Mouse (Mus musculus) heart, postnatal 0 days (tissue): ENCODE measurements around the gene Cep135.

Experiments used
- CTCF ChIP-seq: IDR thresholded peaks from 2 replicates; pipeline ENCODE4 v1.5.1; 2016; ENCODE audit warnings: antibody characterized with exemption, control low read depth, low read depth
- EP300 ChIP-seq: IDR thresholded peaks from 2 replicates; pipeline ENCODE4 v1.6.1; 2016; ENCODE audit warnings: antibody characterized with exemption, low read depth

DNA sequence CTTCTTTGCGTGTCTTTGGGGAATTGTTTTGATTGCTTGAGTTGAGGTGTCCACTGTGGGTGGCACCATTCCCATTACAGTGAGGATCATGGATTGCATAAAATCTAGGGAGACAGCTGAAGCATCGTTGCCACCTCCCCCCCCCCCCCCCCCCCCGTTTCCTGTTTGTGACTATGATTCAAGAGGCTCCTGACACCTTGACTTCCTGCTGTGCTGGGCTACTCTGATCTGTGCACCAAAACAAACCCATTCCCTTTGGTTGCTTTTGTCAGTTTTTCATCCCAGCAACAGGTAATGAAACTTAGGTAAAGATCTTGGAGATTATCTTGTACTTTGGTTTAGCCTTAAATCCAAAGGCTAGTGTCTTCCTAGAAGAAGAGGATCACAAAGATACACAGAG is 92.5 kb downstream of the Cep135 start:
- TF ChIP-seq CTCF = no peak
- no peak for TF ChIP-seq EP300
